Mouse (Mus musculus) spleen, adult 12 weeks (tissue): ENCODE measurements at regions not wholly inside any gene's neighbourhood (a gene's known extent, or its start where the extent isn't known, plus 50 kb on each side); places are given as distances from the start of the nearest gene placed in this dataset.

Experiments
- DNase-seq: peaks from one replicate; pipeline ENCODE4 v3.0.0; 2022; ENCODE audit warnings: low spot score

DNA sequence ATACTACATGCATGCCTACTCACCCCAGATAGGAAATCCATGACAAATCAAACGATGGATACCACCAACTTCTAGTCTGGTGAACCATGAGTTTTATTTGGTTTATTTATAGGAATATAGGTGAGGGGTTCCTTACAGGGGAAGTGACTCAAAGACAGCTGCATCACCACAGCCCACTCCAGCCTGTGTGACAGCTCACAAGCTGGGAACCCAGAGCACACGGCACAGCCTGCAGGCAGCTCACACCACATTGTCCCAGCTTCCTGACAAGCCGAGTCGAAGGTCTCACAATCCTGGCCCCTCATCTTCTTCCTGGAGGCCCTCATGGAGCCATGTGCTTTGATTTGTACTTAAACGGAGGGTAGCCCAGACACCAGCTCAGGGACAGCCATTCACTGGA, 214.7 kb downstream of the Cog6 start:
- DNase-seq = no peak

DNA sequence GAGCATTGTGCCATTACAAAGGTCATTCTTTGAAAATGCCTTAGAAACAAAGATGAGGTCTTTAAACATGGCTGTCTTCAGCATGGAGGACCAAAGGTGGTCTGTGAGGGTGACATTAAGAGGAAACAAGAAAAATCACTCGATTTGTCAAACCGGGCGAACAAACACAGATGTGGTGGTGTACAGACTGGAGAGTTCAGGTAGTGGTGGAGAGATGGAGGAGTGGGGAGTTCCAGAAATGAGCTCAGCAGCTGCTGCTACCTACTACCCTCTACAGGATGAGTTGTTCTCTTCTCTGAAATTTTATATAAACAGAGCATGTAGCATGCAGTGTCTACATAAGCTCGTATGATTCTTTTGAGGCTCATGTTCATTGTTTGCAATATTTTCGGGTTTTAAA, 215.6 kb downstream of the Cog6 start:
- DNase-seq = no peak

DNA sequence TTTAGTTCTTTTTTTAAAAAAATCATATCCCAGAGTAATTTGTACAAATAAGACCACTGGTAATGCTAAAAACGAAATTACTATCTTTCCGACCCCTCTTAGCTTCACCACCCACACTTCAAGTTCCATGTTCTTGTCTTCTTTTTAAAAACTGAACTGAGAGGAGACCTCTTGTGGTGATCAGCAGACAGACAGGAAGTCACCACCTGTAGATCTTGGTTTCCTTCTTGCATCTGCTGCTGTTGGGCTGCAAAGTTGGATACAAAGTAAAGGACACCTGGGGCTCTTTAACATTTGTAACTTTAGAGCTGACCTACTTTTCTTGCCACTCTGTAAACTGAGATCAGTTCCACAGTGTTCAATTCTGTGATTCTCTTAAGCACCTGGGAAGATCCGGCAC, 216.4 kb downstream of the Cog6 start:
- no peak for DNase-seq

DNA sequence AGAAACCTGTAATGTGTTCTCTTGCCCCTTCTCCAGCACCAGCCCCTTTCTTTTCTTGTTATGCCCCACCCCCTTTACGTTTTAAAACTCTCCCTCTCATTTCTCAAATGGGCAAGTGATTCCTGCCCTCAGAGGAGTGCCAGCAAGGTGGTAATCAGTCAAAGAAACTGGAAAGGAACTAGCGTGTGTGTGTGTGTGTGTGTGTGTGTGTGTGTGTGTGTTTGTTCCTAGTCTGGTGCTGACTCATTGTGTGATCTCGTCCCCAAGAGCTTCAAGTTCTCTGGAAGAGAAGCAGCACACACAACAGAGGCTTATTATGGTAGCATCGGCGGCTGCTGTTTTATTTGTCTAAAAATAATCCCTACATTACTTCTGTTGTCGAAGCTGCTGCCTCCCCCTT, 219.2 kb downstream of the Cog6 start:
- no peak for DNase-seq

GRCm38 (mm10) chr3:52797164-52797563, 219.9 kb downstream of the Cog6 start:
- DNase-seq = no peak

DNA sequence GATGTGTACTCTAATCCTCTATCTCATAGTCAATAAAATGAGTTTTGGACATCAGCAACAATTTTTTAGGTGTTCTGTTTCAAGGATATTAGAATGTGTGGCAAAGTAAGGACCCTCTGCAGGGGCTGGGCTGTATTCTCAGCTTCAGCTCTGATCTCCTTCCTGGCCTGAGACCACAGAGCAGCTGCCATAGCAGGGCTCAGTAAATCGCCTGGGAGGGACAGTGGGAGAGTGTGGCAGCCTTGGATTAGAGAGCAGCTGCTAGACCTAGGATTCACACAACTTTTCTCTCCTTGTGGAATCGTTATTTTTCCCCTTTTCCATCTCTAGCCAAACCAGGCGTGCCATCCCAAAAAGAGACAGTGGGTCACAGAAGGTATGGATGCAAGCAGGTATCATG, 222.8 kb downstream of the Cog6 start:
- DNase-seq = no peak

DNA sequence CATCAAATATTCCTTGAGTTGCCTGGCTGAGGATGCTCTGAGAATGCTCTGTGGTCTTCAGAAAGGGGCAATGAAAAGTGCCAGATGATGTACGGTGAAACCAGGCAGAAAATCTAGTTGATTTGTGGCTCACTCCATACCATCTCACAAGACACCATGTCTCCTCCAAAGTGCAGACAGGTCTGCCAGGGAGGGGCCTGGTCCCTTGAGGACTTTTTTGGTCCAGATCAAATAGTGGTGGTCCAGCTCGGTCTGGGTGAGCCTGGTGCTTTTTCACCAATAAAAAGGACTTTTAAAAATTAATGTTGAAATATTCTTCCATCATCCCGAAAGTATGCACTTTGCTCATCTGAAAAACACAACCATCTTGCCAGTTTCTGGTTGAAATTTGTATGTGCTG, 224.2 kb downstream of the Cog6 start:
- no peak for DNase-seq

DNA sequence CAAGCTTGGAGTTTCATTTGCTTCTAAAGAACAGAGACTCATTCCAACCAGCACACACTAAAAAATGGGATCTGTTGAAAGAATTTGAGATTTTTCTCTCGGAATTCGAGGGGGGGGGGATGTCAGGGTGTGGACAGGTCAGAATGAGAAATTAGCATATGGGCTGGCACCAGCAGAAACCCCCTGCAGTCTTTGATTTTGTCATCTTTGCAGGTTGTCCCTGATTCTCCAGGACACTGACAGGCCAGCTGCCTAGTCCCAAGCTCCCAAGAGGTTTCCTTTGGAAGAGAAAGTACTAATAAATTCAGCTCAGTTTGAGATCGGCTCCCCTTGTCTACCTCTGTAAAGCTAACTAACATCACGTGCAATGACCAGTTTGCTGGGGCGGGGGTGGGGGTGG, 224.9 kb downstream of the Cog6 start:
- no peak for DNase-seq

DNA sequence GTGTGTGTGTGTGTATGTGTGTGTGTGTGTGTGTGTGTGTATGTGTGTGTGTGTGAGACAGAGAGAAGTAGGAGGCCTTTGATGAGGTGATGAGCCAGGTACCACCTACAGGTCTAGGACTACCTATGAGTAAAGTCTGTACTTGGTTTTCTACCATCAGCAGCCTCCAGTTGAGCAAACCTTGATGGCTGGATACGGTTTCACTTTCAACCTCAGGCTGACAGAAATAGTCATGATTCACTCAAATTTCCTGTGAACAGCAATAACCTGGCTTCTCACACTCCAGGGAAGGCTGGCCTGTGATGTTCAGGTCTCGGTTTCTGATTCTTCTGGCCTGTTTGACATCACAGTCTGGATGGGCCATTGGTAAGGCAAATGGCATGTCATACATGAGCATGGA, 226.1 kb downstream of the Cog6 start:
- DNase-seq = no peak

DNA sequence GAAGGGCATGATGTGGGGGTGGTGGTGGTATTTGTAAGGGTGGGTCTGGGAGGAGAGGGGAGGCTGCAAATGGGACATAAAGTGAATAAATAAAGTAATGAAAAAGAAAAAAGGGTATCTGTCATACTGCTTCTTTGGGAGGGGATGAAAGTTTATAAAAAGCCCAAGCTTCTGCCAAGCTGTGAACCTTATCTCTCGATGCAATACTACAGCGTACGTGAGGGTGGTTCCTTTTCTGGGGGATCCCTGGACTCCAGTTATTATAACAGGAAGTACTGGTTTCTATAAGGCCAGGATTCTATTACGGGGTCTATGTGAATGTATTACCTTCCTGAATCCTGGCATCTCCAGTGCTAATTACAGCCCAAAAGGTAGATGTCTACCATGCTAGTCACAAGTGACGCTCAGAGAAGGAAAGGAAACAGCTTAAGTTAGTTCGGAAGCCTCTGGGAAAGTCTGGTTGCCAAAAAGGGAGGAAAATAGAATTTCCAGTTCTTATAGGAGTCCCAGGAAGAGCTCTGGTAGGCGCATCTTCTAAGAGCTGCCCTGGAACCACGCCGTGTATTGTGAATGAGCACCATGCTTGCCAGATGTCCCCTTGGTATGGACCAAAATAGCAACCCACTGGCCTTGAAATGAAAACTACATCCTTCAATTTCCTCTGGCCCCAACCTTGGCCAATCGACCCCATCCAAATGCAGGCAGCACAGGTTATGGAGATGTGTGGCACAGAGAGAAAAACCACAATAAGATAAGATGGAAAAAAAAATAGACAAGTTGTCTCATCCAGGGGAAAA, 228.9 kb downstream of the Cog6 start:
- DNase-seq = no peak

GRCm38 (mm10) chr3:52785595-52785994, 231.4 kb downstream of the Cog6 start:
- DNase-seq = no peak

DNA sequence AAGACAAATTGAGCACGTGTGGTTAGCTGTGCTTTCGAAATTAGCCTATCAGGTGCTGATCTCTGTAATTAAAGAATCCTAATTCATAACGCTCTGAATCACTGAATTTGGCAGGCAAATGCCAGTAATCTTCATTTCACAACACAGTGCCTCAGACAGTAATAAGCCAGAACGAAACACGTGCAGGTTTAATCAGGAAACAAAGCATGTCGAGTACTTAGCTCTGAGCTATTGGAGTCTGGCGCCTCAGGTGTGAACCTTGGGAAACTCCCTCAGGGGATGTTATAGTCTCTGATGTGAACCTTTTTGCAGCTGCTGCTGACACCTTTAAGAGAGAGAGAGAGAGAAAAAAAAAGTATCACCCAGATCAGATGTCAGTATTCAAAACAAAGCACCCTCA, 232.6 kb downstream of the Cog6 start:
- DNase-seq = no peak

GRCm38 (mm10) chr3:52782576-52782975, 234.5 kb downstream of the Cog6 start:
- DNase-seq = no peak

- DNase-seq = no peak
These were observed 235.5 kb downstream of the Cog6 start for GRCm38 (mm10) chr3:52781521-52781920.

- no peak for DNase-seq
These were observed 236.7 kb downstream of the Cog6 start for GRCm38 (mm10) chr3:52780356-52780755.

DNA sequence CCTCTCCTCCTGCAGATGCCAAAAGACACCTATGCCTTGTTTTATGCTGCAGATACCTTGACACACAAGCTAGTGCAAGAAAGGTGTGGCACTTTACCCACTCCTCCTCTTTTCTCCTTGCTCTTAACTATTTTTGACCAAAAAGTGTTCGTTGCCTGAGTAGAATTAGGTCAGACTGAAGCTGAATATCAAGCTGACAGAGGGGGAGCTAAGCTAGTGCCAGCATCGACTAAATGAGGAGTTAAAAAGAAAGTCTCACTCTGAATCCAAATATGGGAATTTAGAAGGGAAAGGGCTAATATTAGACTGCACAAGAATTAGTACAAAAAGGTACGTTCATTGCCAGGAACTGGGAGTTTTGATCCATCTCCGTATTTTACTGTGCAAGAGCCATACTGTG, 241.2 kb downstream of the Cog6 start:
- no peak for DNase-seq

DNA sequence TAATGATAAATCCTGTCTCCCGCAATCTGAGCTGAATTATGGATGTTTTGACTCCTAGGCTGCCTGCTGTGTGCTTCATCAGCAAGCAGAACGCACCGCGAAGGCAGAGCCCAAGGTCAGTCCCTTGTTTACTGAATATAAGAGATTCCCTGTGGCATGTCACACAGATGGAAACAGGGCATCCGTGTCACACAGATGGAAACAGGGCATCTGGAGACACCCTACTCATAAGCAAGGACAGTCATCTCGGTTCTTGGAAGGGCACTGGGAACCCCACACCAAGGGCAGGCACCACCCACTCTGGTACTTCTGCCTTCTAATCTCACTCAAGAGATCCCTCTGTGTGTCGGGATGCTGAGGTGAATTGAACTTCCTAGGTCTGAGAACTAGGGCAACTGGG, 241.9 kb downstream of the Cog6 start:
- no peak for DNase-seq

DNA sequence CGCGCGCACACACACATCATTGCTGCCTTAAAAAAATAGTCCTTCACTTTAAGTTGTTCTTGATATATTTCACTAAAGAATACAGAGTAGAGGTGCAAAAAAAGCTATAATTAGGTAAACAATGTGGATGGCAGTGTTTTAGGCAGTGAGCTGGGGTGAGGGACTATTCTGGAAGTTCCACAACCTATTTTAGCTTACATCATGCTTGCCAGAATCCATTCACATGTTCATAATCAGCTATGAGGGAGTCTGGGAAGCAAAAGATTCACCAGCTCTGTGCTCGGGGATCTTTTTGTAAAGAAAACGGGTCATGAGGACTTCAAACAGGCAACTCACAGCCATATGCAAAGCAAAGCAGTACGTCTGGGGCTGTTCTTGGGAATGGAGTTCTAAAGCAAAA, 242.3 kb downstream of the Cog6 start:
- no peak for DNase-seq

GRCm38 (mm10) chr3:52767276-52767675, 249.8 kb downstream of the Cog6 start:
- no peak for DNase-seq

GRCm38 (mm10) chr3:52766841-52767240, 250.2 kb downstream of the Cog6 start:
- no peak for DNase-seq

GRCm38 (mm10) chr3:52764166-52764565, 252.9 kb downstream of the Cog6 start:
- no peak for DNase-seq

DNA sequence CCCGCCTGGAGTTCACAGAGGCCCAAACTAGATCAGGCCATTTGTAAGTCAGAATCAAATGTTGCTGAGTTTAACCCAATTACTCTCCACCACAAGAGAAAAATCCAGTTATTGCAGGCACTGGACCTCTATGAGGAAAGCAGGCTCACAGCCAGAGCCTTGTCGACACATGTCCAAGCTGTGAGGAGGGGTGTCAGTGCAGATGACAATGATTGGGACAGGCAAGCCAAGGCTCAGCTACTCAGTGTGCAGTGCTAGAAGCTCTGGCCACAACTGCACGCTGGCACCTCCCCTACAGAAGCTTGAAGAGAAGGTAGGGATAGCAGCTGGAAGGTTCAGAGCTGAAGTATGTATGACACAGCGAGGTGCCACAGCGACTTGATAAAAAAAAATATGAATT, 253.4 kb downstream of the Cog6 start:
- DNase-seq = no peak

GRCm38 (mm10) chr3:52762549-52762948, 254.5 kb downstream of the Cog6 start:
- DNase-seq = no peak

GRCm38 (mm10) chr3:52759846-52760245, 257.2 kb downstream of the Cog6 start:
- no peak for DNase-seq
